Mouse (Mus musculus) ovary, adult 18-20 months (tissue): ENCODE results near the gene Rb1.

Experiments
- DNase-seq: peaks from one replicate; pipeline ENCODE4 v3.0.0; 2022; ENCODE audit warnings: low spot score, mixed read lengths

The Rb1 gene

DNA sequence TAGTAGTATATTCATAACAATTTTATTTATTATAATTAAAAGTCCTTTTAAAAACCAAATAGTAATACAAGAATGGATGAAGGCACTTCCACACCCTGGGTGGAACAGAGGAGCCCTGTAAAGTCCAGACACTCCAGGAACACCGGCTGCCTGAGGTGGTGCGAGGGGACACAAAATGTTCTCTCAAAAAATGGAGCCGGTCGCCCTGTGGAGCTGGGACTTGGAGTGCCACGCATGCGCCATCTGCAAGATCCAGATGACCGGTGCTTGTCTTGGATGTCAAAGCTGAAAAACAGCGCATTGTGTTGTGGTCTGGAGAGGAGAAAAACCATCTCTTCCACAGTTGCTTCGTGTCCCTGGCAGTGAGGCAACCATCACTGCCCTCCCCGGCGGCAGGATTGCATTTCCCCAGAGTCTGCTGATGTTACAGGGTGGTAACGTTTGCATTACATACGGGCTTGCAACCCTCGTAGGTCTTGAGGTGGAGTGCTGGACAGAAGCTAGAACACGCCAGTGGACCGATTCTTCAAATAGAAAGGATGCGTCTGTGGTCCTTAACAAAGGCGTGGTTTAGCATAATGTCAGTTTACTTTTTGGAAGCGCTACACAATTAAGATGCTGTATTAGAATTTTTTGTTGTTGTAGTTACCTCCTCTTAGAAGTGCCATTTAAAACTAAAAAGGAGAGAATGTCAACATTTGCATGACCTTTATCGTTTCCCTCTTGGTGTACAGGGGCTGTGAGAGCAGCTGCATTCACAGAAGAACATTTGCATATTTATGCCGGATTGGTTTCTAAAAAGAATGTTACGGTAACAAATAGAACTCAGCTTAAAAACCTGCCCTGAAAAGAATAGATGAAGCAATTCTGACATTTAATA lies 9.5 kb upstream of the Rb1 start:
- DNase-seq = no peak

DNA sequence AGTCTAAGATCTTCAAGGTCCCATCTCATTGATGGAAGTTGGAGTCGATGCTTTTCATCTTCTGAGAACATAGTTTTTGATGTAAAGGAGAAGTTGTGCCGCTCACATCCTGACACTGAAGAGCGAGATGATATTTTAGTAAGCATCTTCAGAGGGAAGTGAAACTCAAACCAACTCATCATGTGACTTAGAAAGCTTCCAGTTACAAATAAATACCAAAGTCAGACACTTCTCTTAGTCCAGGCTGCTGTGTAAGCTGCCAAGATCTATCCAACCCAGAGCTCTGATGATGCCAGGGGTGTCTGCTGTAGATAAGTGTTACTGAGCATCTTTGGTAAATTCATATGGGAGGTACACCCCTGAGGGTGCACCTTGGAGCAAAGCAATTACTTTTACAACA lies 8.3 kb upstream of the Rb1 start:
- no peak for DNase-seq

DNA sequence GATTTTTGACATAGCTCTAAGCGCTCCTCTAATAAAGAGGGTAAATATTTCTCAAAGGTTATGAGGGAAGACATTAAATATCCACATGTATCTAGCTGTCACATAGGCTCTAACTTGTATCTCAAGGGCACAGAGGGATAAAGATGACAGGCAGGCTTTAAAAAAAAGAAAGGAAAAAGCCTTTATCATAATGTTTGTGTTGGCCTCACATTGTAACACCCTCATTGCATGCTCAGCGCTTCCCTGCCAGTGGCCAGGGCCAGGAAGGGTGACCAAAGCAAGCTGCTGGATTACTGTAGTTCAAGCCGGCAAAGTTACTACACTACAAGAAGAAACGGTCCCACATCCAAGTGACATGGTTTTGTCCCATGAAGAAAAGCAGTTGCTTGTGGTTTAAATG lies 5.8 kb upstream of the Rb1 start:
- no peak for DNase-seq

DNA sequence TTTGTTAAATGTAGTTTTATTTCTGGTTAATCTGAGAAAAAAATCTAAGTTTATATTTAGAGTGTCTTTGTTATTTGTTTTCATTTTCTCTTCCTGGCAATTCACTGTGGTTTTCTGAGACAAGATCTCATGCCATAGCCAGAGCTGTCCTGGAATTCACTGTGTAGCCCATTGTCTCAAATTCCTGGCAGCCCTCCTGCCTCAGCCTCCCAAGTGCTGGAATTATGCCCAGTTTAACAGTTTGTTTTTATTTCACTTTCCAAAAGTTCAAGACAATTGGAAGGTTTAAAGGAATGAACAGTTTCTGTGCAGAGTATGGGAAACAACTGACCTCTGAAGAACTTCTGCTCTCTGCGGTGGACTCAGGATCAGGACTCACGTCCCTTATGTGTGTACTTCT lies 4.2 kb upstream of the Rb1 start:
- DNase-seq = no peak

DNA sequence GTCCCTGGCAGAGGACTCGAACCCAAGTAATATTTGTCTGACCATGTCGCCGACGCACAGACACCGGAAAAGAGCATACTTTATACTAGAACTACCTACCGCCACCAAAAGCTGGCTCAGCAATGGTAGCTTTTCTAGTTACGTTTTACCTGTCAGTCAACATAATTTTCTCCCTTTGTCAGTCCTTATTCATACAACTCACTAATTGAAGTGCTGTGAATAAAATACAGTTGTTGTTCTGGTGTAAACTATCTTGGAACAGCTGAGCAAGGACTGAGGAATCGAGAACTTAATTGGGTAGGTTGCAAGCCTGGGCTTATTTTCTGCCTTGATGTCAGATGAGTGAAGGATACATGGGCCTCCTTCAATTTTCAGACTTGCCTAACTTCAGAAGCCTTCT lies 889 bp upstream of the Rb1 start:
- no peak for DNase-seq

DNA sequence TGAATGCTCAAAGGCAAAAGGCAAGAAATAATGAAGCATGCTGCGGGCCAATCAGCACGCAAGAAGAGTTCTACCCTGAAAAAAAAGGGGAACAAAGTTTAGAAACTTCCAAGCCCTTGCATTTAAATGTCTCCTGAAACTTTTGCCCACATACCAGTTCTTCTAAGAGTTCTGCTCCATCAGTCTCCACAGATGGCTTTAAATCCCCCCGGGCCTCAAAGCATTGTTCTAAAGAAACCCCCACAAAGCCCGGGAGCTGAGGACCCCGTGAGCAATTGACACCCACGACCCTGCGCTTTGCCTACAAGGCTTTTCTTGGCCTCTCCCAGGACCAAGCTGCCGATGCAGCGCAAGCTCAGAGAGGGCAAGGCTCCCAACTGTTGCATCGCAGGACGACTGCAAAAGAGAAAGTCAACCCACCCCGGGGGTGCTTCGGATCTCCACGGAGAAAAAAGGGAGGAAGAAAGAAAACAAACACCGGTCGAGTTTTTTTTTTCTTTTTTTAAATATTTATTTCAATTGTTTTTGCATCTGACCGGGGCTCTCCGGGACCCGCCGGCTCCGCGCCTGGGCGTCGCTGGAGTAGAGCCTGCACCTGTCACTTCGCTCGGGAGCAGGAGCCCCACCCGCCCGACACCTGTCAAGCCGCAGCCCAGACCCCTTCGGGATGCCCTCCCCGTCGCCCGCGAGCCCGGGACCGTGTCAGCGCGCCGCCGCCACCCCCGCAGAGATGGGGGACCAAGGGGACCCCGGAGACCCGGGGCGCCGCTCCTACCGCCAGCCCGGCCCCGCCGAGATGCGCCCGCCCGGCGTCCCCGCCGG lies 777 bp downstream of the Rb1 start:
- DNase-seq = no peak

DNA sequence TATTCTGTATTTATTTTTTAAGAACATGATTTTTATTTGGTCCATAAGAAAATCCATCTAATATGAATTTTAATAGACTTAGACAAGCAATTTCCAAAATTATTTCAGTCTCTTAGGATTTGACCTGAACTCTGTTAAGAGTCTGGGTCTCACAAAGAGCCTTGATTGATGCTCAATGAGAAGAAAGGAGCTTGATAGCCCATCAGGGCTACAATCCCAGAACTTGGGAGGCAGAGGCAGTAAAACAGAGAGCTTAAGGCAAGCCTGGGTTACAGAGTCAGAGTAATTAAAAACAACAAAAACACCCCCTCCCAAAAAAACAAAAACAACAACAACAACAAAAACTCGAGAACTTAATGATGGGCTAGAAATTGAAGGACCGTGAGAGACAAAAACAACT lies 1.7 kb downstream of the Rb1 start:
- no peak for DNase-seq

DNA sequence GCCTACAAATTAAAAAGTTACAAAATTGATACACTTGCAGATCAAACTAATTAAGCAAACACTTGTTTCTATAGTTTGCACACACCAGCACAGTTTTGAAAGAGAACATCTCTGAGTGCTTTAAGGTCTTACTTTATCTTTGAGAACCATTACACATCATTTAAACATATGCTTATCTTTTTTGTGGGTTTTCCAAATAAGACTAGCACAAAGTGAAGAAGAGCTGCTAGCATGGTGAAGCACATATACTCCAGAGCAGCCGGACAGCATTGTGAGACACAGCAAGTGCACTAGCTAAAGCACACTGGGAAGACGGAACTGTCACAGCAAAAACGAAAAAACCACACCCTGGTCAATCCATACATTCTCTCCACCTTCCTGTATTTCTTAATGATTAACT lies 3.5 kb downstream of the Rb1 start:
- no peak for DNase-seq

DNA sequence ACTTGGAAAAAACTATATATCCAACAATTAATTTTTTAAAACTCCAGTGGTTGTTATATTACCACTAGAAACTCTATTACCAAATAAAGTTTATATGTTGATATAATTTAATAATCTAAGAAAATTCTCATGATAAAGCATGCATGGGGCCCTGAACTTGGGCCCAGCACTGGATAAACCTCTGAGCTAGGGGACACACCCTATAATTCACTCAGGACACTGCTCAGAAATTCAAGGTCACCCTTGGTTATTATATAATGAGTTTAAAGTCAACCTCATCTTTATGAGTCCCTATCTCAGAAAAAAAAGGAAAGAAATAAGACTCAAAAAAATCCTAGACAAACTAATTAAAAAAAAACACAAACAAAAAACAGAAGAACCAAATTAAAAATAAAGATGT lies 8.7 kb downstream of the Rb1 start:
- no peak for DNase-seq

DNA sequence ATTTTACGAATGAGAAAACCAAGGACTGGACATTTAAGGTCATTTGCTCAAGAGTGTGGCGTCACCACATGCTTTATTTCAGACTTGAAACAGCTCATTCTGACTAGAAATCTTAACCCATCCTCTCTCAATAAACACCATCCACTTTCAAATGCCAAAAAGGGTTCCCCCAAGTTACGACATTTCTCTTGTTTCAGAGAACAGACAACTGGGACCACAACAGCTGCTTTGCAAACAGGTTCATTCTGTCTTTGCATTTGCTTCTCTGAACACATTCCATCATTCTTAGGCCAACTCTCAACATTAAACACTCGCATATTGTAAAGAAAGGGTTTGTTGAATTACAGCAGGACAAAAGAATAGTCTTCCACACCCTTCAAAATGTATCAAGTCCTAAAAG lies 11.8 kb downstream of the Rb1 start:
- DNase-seq = no peak

DNA sequence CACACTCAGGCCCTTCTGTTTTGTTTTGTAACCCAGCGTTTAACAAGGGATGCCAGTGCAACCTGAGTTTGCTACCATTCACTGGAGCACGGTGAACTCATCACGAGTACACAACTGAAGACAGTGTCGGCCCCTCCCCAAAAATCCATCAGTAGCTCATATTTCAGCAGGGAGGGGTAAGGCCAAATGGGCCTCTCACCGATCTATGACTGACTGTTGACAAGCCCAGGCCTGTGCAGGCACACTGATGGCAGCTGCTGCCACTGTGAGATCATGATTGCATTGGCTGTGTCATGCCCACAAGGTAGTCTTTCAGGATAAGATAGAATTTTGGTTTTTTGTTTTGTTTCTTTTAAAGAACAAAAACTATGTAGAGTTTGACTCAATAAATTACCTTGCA lies 12.2 kb downstream of the Rb1 start:
- DNase-seq = no peak

DNA sequence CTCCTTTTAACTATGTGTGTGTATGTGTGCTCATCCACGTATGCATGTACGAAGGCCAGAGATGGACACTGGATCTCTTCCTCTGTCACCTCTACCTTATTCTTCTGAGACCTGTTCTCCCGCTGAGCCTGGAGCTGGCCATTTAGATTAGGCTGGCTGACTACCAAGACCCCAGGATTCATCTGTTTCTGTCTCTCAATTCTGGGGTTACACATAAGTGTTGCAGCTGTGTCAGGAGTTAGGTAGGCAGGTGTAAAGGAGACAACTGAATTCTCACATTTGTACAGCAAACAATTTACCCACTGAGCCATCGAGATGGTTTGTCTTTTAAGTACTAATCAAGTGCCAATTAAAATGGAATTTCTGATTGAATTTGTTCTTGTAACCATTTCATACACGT lies 12.7 kb downstream of the Rb1 start:
- no peak for DNase-seq

DNA sequence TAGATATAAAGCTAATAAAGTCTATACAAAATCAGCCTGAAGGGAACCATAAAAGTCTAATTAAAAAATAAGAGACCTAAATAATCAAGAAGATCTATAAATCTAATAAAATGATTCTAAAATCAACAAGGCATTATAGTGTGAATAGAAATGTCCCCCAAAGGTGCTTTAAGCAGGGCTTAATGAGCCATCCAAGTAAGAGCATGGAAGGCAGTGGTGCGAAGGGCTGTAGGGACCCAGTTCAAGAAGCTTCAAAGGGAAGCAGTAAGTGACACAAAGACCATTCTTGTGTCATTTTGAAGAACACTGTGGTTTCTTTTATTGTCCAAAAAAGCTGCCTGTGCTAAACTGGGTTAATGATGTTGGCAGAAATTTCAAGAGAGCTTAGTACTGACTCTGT lies 18.1 kb downstream of the Rb1 start:
- DNase-seq = no peak

DNA sequence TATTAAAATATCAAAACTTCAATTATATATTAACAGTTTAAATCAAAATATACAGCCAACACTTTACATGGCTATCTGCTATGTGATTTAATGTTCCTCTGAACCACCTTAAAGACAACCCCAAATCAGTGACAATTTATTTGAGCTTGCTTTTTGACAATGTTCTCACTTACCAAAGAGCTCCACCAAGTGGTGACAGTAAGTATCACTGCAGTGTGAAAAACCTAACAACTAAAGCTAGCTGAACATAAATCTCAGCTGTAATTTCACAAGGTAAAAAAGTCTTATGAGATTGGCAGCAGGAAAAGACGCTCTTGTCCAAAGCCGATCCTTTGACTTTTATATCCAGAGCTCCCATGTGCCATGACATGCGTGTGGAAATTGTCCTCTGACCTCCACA lies 22.4 kb downstream of the Rb1 start:
- no peak for DNase-seq

DNA sequence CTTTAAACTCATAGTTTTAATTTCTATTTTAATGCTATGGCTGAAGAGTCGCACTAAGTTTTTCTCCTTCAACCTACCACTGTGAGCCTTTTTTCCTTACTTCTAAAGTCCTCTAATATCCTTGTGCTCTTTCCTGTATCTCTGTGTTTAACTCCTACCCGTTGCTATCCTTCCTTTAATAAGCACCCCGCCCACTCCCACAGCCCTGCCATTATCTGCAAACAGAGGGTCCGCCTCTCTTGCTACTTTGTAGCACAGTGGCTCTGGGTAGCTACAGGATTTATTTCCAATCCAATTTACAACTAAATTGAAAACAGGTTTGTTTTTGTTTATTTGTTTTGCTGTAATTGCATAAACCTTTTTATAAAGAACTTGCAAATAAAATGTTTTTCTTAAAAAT lies 23.8 kb downstream of the Rb1 start:
- DNase-seq = no peak

DNA sequence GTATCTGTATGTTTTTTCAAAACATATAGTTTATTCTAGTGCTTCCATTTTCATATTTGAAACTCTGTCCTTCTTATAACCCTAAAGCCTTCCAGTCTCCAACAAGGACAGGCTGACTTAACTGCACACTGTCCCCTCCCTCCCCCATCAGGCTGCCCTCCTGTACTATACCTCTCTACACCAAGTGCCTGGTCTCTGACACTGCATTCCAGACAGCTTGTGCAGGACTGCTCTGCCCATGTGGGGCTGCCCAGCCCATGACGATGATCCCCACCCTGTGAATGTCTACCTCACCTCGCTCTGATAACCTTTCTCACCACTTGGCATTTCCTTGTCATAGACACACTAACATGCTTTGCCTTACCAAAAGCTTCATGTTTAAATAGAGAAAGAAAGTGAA lies 30.1 kb downstream of the Rb1 start:
- DNase-seq = no peak

DNA sequence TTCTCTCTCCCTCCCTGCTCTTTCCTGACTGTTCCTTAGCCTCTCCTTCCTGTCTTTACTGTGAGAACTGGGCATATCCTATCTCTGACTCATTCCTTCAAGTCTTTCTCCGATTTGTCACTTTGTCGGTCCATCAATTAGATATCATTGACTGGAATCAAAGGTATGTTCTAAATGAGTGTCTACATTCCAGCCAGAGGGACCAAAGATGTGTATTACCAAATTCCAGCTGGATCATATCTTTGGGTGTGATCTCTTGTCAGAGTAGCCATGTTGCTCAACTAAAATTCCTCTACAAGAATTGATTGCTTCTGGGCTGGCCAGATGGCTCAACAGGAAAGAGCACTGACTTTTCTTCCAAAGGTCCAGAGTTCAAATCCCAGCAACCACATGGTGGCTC lies 32.0 kb downstream of the Rb1 start:
- DNase-seq = no peak

DNA sequence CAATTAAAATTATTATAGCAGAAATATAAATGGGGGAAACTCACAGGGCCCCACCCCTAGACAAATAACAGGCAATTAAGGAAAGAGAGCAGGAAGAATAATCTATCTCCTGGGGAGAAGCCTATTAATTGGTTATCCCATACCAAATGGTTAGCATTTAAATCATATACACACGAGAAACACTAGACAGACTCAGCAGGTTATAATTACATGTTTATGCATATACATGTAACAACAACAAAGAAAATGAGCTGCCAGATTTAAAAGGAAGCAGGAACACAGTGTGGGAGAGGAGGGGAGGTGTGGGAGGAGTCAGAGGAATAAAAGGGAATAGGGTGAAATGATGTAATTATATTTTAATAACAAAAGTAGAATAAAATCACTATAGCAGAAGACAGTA lies 33.2 kb downstream of the Rb1 start:
- DNase-seq = no peak

DNA sequence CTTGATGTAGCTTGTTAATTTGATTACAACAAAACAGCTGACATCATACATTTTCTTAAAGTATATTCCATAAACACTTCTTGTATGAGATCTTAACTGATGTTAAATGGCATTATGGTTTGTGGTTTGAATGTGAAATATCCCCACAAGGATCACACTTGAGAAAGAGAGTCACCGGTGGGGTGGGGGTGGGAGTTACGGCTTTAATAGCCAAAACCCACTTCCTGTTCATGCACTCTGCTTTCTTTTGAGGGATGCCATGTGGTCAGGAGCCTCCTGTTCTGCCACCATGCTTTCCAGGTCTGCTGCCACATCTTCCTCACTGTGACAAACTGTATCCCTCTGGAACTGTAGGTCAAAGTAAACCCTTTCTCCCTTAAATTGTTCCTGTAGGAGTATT lies 35.7 kb downstream of the Rb1 start:
- no peak for DNase-seq

DNA sequence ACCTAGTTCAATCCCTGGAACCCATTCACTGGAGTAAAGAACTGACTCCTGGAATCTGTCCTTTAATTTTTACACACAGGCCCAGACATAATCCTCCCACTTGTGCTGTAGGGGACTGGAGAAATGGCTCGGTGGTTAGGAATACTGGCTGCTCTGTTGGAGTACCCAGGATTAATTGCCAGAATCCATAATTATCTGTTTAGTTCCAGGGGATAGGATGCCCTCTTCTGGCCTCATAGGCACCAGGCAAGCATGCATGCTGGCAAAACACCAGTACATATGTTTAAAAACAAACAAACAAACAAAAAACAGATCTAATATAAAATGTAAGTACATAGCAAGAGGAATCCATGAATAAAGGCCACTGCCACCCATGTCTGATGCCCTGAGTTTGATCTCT lies 44.6 kb downstream of the Rb1 start:
- no peak for DNase-seq

DNA sequence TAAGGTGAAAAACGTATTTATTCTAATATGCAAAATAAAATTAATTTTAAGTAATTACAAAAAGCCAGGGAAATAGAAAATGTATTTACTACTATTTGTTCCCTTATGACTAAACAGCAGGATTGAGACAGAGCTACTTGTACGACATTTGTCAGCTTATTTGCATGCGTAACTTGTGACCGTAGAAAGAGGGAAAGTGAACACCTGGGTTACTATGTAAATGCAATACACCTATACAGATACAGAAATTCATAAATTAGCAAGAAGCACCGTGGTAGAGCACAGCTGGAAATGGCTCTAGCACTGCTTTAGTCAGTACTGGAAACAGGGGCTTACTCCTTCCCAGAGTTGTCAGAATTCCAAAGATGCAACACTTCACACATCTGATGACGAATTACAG lies 46.5 kb downstream of the Rb1 start:
- DNase-seq = no peak

DNA sequence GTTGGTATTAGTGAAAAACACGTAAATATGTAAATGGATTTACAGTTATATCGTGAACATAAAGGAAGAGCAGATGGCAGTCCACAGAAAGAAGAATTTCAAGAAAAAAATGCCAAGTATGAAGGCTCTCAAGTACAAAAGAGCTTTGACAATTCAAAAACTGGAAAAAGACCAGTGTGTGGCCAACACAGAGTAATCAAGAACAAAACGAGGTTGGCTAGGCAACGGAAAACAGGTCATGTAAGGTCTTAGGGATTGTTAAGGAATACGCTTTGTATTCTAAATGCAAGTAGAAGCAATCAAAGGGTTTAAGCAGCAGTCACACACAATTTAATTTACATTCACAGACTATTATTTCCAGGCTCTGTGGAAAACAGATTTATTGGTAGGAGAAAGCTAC lies 53.8 kb downstream of the Rb1 start:
- no peak for DNase-seq

DNA sequence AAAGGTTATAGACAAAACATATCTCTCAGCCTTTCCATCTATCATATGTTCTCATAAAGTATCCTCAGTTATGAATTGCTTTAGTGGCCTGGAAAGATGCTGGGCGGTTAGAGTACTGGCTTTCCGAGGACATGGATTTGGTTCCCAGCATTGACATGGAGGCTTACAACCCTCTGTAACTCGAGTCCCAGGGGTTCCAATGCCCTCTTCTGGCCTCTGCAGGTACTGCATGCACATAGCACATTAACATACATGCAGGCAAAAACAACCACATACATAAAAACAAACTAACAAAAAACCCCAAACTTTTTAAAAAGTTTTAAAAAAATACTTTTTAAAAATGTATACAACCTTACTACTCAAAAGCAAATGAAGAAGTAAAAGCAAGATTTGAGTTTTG lies 59.5 kb downstream of the Rb1 start:
- DNase-seq = no peak

DNA sequence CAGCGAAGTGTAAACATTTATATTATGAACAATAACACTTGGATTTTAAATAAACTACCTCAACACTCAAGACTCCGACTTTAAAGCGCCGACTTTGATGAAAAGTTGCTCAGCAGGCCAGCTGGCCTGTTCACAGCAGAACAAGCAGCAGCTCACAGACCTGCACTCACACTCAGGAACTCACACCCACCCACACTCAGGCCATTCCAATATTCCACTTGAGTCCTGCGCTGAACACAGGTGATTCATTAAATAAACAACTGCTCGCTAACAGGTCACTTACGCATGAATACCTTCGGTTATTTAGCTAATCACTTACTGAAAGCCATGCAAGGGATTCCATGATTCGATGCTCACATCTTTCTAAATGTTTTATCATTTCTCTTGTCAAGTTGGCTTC lies 63.4 kb downstream of the Rb1 start:
- DNase-seq = no peak
